ENCODE assay signal across 9 mouse cellular contexts in genomic region chr6:120667911-120668310, GRCm38 (mm10). TPM values are rescaled to one million over a fixed set of nuclear protein-coding genes. Genes with fewer than 3 reads are reported as not detected.
A peak's percentile ranks its signal among the peaks of the same experiment; 100 is the strongest.
DNase-seq lines count a peak whose midpoint lies in the region; ATAC-seq and TF ChIP-seq lines count a peak whose summit lies in the region.
"Had no signal": no experiment of that assay in that cellular context is flagged by ENCODE, and none has a peak within 500 bp of the region (broad histone marks: within the 10 kb centered on the region; RNA-seq: fewer than 3 reads in every experiment).

No protein-coding gene starts in this region.

- WGBS in lung, embryonic 15.5 days = 15% methylated on average over 7 of the region's 7 CpGs
- 16% methylated on average over 7 of the region's 7 CpGs for WGBS in forebrain, embryonic 12.5 days
- 25% methylated on average over 7 of the region's 7 CpGs for WGBS in intestine, postnatal 0 days
- WGBS in neural tube, embryonic 14.5 days = 14% methylated on average over 7 of the region's 7 CpGs

- no peaks in the 10 kb centered on the region for H3K9me3 ChIP-seq in lung, embryonic 15.5 days
- no peaks in the 10 kb centered on the region for H3K9me3 ChIP-seq in forebrain, embryonic 12.5 days
- H3K9me3 ChIP-seq in intestine, postnatal 0 days (ENCODE audit: control insufficient read depth) = no peaks in the 10 kb centered on the region
- H3K9me3 ChIP-seq in neural tube, embryonic 14.5 days (ENCODE audit: control insufficient read depth, low read length) = no peaks in the 10 kb centered on the region

- no peak for TF ChIP-seq CTCF in intestine, postnatal 0 days (IDR thresholded peaks at IDR 0.05; ENCODE audit: low read depth)

- ATAC-seq in lung, embryonic 15.5 days (ENCODE audit: borderline replicate concordance, extremely low read depth, low FRiP score, low TSS enrichment) = no peak
- ATAC-seq in forebrain, embryonic 12.5 days (ENCODE audit: low FRiP score) = no peak
- ATAC-seq in intestine, postnatal 0 days = no peak
- ATAC-seq in neural tube, embryonic 14.5 days (ENCODE audit: low read depth) = no peak

- H3K36me3 ChIP-seq in lung, embryonic 15.5 days = no peaks in the 10 kb centered on the region
- no peaks in the 10 kb centered on the region for H3K36me3 ChIP-seq in forebrain, embryonic 12.5 days (replicated peaks)
- H3K36me3 ChIP-seq in intestine, postnatal 0 days (ENCODE audit: control insufficient read depth, insufficient read depth) = no peaks in the 10 kb centered on the region
- H3K36me3 ChIP-seq in neural tube, embryonic 14.5 days (ENCODE audit: control insufficient read depth, insufficient read depth, low read length) = no peaks in the 10 kb centered on the region

- H3K4me1 ChIP-seq in lung, embryonic 15.5 days = peaks cover 4% of the 10 kb centered on the region
- H3K4me1 ChIP-seq in forebrain, embryonic 12.5 days = peaks cover 17% of the 10 kb centered on the region
- 0 out of 2 replicates have a peak, but pooled peaks cover 4% of the 10 kb centered on the region for H3K4me1 ChIP-seq in intestine, postnatal 0 days (replicated peaks; ENCODE audit: control insufficient read depth, insufficient read depth, low read length)
- 0 out of 2 replicates have a peak, but pooled peaks cover 3% of the 10 kb centered on the region for H3K4me1 ChIP-seq in neural tube, embryonic 14.5 days (ENCODE audit: control insufficient read depth, insufficient read depth, low read length)

- H3K9ac ChIP-seq in lung, embryonic 15.5 days = no peak overlapping the region
- H3K9ac ChIP-seq in forebrain, embryonic 12.5 days = 0 out of 2 replicates have a peak overlapping the region, but pooled peaks have one; percentile 93
- no peak overlapping the region for H3K9ac ChIP-seq in intestine, postnatal 0 days (ENCODE audit: low read depth, low read length)
- H3K9ac ChIP-seq in neural tube, embryonic 14.5 days (replicated peaks; ENCODE audit: low read depth, low read length) = no peak overlapping the region; the same call in 1 of the 2 replicates

- H3K4me3 ChIP-seq in lung, embryonic 15.5 days = peak overlapping the region; percentile 64
- H3K4me3 ChIP-seq in forebrain, embryonic 12.5 days (replicated peaks) = peak overlapping the region; percentile 91
- H3K4me3 ChIP-seq in intestine, postnatal 0 days (ENCODE audit: low read depth, low read length) = no peak overlapping the region
- H3K4me3 ChIP-seq in neural tube, embryonic 14.5 days (ENCODE audit: low read depth, low read length) = peak overlapping the region; percentile 89
- H3K4me3 ChIP-seq: myocyte had no signal

- peak overlapping the region; percentile 96 for H3K4me2 ChIP-seq in lung, embryonic 15.5 days
- H3K4me2 ChIP-seq in forebrain, embryonic 12.5 days = peak overlapping the region; percentile 75
- H3K4me2 ChIP-seq in intestine, postnatal 0 days (replicated peaks; ENCODE audit: low read depth) = peak overlapping the region; percentile 99; the same call in 1 of the 2 replicates
- H3K4me2 ChIP-seq in neural tube, embryonic 14.5 days (ENCODE audit: low read depth, low read length) = peak overlapping the region; percentile 92

- no peak overlapping the region for H3K27ac ChIP-seq in lung, embryonic 15.5 days
- H3K27ac ChIP-seq in forebrain, embryonic 12.5 days = no peak overlapping the region
- no peak overlapping the region for H3K27ac ChIP-seq in intestine, postnatal 0 days (ENCODE audit: low read depth, low read length)
- H3K27ac ChIP-seq in neural tube, embryonic 14.5 days (ENCODE audit: low read depth, low read length) = no peak overlapping the region

- H3K27me3 ChIP-seq in lung, embryonic 15.5 days = 0 out of 2 replicates have a peak, but pooled peaks cover 5% of the 10 kb centered on the region
- H3K27me3 ChIP-seq in forebrain, embryonic 12.5 days = peaks cover 5% of the 10 kb centered on the region; the same call in 1 of the 2 replicates
- peaks cover 27% of the 10 kb centered on the region for H3K27me3 ChIP-seq in intestine, postnatal 0 days (replicated peaks; ENCODE audit: control insufficient read depth, insufficient read depth, low read length)
- no peaks in the 10 kb centered on the region for H3K27me3 ChIP-seq in neural tube, embryonic 14.5 days (ENCODE audit: control insufficient read depth, insufficient read depth, low read length)

- DNase-seq in lung, postnatal 36 days = no peak
- no peak for DNase-seq in yolk sac, embryonic 10.5 days (ENCODE audit: low spot score)
- DNase-seq in ovary, postnatal 14 days (ENCODE audit: low spot score) = no peak
- no peak for DNase-seq in gastrocnemius, postnatal 4 days (ENCODE audit: low spot score in 2 of 2)

RNA-seq across cellular contexts. Expression of gene Cecr2, which starts 1.7 kb away (rescaled TPM):
- polyA plus RNA-seq in lung, embryonic 15.5 days (2015; fragmentation: Nextera tagmentation; extraction: Ambion mirVana) = 2.1 and 3.2 TPM in 2 replicates
- polyA plus RNA-seq in forebrain, embryonic 12.5 days (2016; fragmentation: Nextera tagmentation; extraction: Ambion mirVana) = 12.7 and 13.6 TPM in 2 replicates
- polyA plus RNA-seq in intestine, postnatal 0 days (2015; fragmentation: Nextera tagmentation; extraction: Ambion mirVana) = 0.13 and 0.26 TPM in 2 replicates
- polyA plus RNA-seq in neural tube, embryonic 14.5 days (2014; fragmentation: Nextera tagmentation; extraction: Ambion mirVana) = 3.1 and 4.4 TPM in 2 replicates
- total RNA-seq in gastrocnemius, postnatal 4 days (2021) = 10 to 100 TPM; 14.4 to 18.9 TPM
